Mouse (Mus musculus): ENCODE data around the gene Traf3ip1. TPM values are rescaled to one million over a fixed set of nuclear protein-coding genes. Genes with fewer than 3 reads are reported as not detected.
A peak's percentile ranks its signal among the peaks of the same experiment; 100 is the strongest.

Gene Traf3ip1
- polyA plus RNA-seq (2016; fragmentation: Nextera tagmentation; extraction: Ambion mirVana) = 12.4 and 14.1 TPM in 2 replicates

DNA sequence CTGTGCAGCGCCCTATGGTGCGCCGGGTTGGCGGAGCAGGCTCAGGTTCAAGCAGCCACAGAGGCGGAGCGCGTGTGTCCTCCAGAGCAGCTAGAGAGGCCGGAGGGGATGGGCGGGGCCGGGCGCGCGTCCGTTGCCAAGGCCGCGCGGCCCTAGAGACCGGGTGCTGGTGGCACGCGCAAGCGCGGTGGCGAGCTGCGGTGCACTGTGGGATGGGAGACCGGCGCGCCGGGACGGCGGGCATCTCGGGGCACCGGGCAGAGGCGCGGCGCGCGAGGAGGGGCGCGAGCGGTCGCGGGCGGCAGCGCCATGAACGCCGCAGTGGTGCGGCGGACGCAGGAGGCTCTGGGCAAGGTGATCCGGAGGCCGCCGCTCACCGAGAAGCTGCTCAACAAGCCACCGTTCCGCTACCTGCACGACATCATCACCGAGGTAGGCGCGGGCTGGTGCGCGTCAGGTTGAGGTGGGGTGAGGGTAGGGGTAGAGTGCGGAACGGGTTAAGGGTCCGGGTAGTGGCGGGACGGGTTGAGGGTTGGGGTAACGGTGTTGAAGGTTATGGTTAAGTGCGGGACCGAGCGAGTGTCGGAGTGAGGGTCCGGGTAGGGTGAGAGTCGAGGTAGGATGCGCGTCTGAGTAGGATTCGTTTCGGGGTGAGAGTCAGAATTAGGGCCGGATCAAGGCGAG, at the start of gene Traf3ip1:
Gene Traf3ip1 (plus strand): TSS at position 191 of the 684 bp plus-strand sequence.
- H3K4me2 ChIP-seq (replicated peaks) = peak within 1 kb of the TSS; percentile 79
- H3K9me3 ChIP-seq = no peaks in the 10 kb centered on the region
- peak within 1 kb of the TSS; percentile 81 for H3K9ac ChIP-seq
- peaks cover 3% of the 10 kb centered on the region; the same call in 1 of the 2 replicates for H3K36me3 ChIP-seq
- ATAC-seq (ENCODE audit: insufficient number of reproducible peaks, insufficient read depth, low FRiP score, low TSS enrichment) = peak; percentile 98
- WGBS = under 1% methylated on average over 77 of the region's 79 CpGs
- peak within 1 kb of the TSS; percentile 91 for H3K4me3 ChIP-seq
- H3K27ac ChIP-seq = no peak within 1 kb of the TSS
- no peaks in the 10 kb centered on the region for H3K27me3 ChIP-seq
- H3K4me1 ChIP-seq = peaks cover 17% of the 10 kb centered on the region

DNA sequence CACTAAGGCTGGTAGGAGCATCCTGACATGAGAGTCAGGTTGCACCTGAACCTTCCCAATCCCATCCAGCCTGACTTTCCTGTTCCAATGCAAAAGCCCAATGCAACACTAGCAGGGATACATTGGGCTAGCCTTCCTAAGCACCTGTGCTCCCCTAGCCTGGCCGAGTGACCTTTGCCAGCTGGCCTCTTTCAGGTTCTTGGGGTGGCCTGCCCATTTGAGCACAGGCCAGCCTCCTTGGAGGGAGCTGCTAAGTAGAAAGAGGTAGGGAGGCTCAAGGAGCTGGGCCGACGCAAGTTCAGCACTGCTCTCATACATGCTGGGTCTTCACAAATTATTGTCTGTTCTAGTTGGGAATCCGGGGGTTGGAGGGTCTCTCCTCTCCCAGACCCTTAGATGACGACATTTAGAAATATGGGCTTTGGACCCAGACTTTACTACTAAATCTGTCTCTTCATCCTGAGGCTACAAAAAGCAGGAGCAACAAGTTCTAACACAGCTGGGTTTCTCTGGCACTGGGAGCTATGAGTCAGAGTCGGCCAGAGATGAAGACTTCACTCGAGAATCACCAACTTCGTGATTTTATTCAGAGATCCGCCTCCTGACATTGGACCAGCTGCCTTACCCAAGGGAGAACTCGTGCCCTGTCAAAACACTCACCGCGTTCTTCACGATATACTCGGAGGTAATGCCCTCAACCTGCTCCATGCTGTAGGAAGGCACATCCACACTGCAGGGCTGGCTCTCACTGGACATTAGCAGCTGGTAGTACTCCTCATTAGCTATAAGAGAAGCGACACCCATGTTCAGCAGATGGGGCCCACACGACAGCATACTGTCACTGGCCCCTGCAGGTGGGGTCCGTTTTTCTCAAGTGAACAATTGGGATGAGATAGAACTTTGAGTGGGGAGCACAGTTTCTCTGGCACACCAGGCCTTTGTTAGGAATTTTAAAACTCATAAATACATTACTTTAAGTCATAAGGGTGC, 49.3 kb upstream of the Traf3ip1 start:
- Histone ChIP-seq H3K4me1 (no peaks in the 10 kb centered on the region), H3K4me2 (replicated peaks) (no peak overlapping the region), H3K36me3 (0 out of 2 replicates have a peak, but pooled peaks cover 4% of the 10 kb centered on the region), H3K4me3 (no peak overlapping the region), H3K9me3 (0 out of 2 replicates have a peak, but pooled peaks cover 6% of the 10 kb centered on the region), H3K27ac (no peak overlapping the region), H3K27me3 (no peaks in the 10 kb centered on the region), H3K9ac (no peak overlapping the region)
- 87% methylated on average over 17 of the region's 17 CpGs for WGBS
- no peak for ATAC-seq (ENCODE audit: insufficient number of reproducible peaks, insufficient read depth, low FRiP score, low TSS enrichment)

DNA sequence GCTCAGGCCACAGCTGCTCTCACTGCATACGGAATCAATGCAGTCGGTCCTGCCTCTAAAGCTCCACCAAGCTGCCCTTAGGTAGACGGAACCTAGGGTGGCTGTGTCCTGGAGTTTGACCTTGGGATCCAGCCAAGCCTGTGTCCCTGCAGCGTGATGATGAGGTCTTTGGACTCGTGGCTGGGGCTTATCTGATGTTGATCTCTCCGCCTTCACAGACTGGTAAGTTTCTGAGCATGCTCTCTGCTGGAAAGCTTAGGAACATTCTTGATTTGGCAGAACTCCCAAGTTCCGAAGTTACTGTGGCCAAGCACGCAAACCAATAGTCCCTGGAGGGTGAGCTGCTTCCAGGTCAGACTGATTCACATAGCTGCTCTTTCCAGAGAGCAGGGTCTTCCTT, 48.4 kb upstream of the Traf3ip1 start:
- Histone ChIP-seq H3K4me2 (replicated peaks) (no peak overlapping the region), H3K9me3 (0 out of 2 replicates have a peak, but pooled peaks cover 6% of the 10 kb centered on the region), H3K4me3 (no peak overlapping the region), H3K36me3 (0 out of 2 replicates have a peak, but pooled peaks cover 4% of the 10 kb centered on the region), H3K27me3 (no peaks in the 10 kb centered on the region), H3K4me1 (no peaks in the 10 kb centered on the region), H3K9ac (no peak overlapping the region), H3K27ac (no peak overlapping the region)
- 80% methylated on average over 8 of the region's 8 CpGs for WGBS
- no peak for ATAC-seq (ENCODE audit: insufficient number of reproducible peaks, insufficient read depth, low FRiP score, low TSS enrichment)

- 85% methylated on average over 4 of the region's 4 CpGs for WGBS
- no peak overlapping the region for H3K4me2 ChIP-seq (replicated peaks)
- 0 out of 2 replicates have a peak, but pooled peaks cover 4% of the 10 kb centered on the region for H3K36me3 ChIP-seq
- H3K27me3 ChIP-seq = no peaks in the 10 kb centered on the region
- H3K9ac ChIP-seq = no peak overlapping the region
- no peak overlapping the region for H3K4me3 ChIP-seq
- ATAC-seq (ENCODE audit: insufficient number of reproducible peaks, insufficient read depth, low FRiP score, low TSS enrichment) = no peak
- no peaks in the 10 kb centered on the region for H3K4me1 ChIP-seq
- no peak overlapping the region for H3K27ac ChIP-seq
- H3K9me3 ChIP-seq = 0 out of 2 replicates have a peak, but pooled peaks cover 6% of the 10 kb centered on the region
These were observed 47.9 kb upstream of the Traf3ip1 start for GRCm38 (mm10) chr1:91446511-91446910.

GRCm38 (mm10) chr1:91448688-91449087, 45.8 kb upstream of the Traf3ip1 start:
- ATAC-seq (ENCODE audit: insufficient number of reproducible peaks, insufficient read depth, low FRiP score, low TSS enrichment) = no peak

DNA sequence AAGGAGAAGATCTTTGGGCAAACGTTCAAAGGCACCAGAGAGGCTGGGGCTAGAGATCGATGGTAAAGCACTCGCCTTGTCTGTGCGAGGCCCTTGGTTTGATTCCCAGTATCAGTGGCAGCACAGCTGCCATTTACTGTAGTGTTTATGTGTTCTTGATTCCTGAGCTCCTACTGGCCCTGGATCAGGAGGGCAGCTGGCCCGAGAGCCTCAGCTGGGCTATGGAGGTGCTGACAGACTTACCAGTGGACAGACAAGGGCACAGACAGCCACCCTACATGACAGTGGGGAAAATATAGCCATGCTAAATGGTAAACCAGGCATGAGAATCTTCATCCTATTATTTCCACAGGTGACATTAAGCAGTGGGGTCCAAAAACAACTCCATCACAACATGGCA, 43.6 kb upstream of the Traf3ip1 start:
- Histone ChIP-seq H3K9ac (no peak overlapping the region), H3K27me3 (no peaks in the 10 kb centered on the region), H3K4me2 (replicated peaks) (no peak overlapping the region), H3K4me3 (no peak overlapping the region), H3K27ac (no peak overlapping the region), H3K9me3 (0 out of 2 replicates have a peak, but pooled peaks cover 6% of the 10 kb centered on the region), H3K4me1 (peaks cover 6% of the 10 kb centered on the region), H3K36me3 (0 out of 2 replicates have a peak, but pooled peaks cover 4% of the 10 kb centered on the region)
- no peak for ATAC-seq (ENCODE audit: insufficient number of reproducible peaks, insufficient read depth, low FRiP score, low TSS enrichment)
- WGBS = 89% methylated on average over 5 of the region's 5 CpGs

More at GRCm38 (mm10) chr1:91448688-91449087, 45.8 kb upstream of the Traf3ip1 start:
- Histone ChIP-seq H3K9me3 (0 out of 2 replicates have a peak, but pooled peaks cover 6% of the 10 kb centered on the region), H3K4me2 (replicated peaks) (no peak overlapping the region), H3K4me3 (no peak overlapping the region), H3K9ac (no peak overlapping the region), H3K27ac (no peak overlapping the region), H3K36me3 (0 out of 2 replicates have a peak, but pooled peaks cover 4% of the 10 kb centered on the region), H3K27me3 (no peaks in the 10 kb centered on the region), H3K4me1 (no peaks in the 10 kb centered on the region)
- WGBS = 92% methylated on average over 10 of the region's 10 CpGs

DNA sequence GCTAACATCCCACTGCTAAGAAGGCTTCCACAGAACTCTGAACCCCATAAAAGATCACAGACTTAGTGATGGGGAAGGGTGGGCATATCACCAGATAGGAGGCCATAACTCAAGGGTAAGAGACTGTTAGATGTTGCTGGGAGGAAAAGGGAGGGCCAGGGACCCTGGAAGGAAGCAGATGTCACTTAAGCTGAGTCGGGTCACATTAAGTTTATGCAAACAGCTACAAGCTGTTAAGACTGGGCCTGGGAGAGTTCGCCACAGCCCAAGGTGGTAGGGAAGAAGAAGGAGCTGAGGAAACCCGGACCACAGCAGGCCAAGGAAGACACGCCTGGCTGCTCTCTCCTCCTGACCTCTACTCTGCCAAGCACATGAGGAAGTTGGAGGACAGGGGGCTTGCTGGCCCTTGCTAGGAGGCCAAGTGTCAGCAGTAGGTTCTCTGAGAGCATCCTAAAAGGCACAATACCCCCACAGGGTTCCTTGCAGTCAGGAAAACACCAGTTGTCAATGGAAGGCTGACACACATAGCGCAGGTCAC, 42.8 kb upstream of the Traf3ip1 start:
- Histone ChIP-seq H3K4me3 (no peak overlapping the region), H3K9me3 (0 out of 2 replicates have a peak, but pooled peaks cover 6% of the 10 kb centered on the region), H3K4me2 (replicated peaks) (no peak overlapping the region), H3K9ac (no peak overlapping the region), H3K4me1 (peaks cover 13% of the 10 kb centered on the region), H3K27me3 (no peaks in the 10 kb centered on the region), H3K36me3 (0 out of 2 replicates have a peak, but pooled peaks cover 4% of the 10 kb centered on the region), H3K27ac (no peak overlapping the region)
- ATAC-seq (ENCODE audit: insufficient number of reproducible peaks, insufficient read depth, low FRiP score, low TSS enrichment) = no peak
- WGBS = 61% methylated on average over 5 of the region's 5 CpGs

DNA sequence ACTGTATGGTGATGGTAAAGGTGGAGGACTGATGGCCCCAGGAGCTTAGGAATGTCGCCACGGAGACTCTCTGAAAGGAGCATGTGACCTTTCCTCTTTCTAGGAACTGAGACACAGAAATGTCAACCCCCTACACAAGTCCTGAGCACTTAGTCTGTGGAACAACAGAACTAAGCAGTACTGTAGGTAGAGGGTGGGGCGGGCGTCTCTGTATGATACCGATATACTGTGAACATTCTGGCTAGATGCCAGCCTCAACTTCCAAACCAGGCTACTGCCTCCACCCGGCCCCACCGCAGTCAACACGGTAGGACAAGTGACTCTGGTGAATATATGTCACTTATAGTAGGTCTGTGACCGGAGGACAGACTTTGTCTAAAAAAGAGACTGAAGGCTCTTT, 40.5 kb upstream of the Traf3ip1 start:
- WGBS = 85% methylated on average over 9 of the region's 9 CpGs
- Histone ChIP-seq H3K27me3 (no peaks in the 10 kb centered on the region), H3K9ac (no peak overlapping the region), H3K36me3 (0 out of 2 replicates have a peak, but pooled peaks cover 4% of the 10 kb centered on the region), H3K4me2 (replicated peaks) (no peak overlapping the region), H3K4me1 (peaks cover 26% of the 10 kb centered on the region), H3K27ac (no peak overlapping the region), H3K4me3 (no peak overlapping the region), H3K9me3 (no peaks in the 10 kb centered on the region)
- no peak for ATAC-seq (ENCODE audit: insufficient number of reproducible peaks, insufficient read depth, low FRiP score, low TSS enrichment)

DNA sequence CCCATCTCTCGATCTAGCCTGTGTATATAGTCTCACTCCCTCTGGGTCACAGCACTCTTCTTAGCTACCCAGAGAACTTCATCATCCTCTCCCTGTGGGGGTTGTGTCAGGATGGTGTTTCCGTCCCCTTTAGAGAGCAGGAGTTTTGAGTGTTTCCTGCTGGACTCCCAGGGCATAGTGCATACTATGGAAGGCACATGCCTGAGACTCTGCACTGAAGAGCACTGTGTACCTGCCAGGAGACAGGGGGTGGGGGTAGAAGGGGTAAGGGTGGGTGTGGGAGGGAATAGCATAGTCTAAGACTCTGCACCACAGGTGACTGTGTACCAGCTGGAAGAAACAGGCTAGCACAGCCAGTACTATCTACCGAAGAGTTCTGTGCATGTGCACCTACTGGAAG, 40.1 kb upstream of the Traf3ip1 start:
- Histone ChIP-seq H3K36me3 (0 out of 2 replicates have a peak, but pooled peaks cover 1% of the 10 kb centered on the region), H3K4me2 (replicated peaks) (no peak overlapping the region), H3K4me3 (no peak overlapping the region), H3K27me3 (no peaks in the 10 kb centered on the region), H3K4me1 (peaks cover 26% of the 10 kb centered on the region), H3K27ac (no peak overlapping the region), H3K9ac (no peak overlapping the region), H3K9me3 (no peaks in the 10 kb centered on the region)
- WGBS = 79% methylated on average over 3 of the region's 3 CpGs
- ATAC-seq (ENCODE audit: insufficient number of reproducible peaks, insufficient read depth, low FRiP score, low TSS enrichment) = no peak

- Histone ChIP-seq H3K36me3 (no peaks in the 10 kb centered on the region), H3K4me2 (replicated peaks) (no peak overlapping the region), H3K27ac (no peak overlapping the region), H3K4me1 (peaks cover 29% of the 10 kb centered on the region), H3K27me3 (no peaks in the 10 kb centered on the region), H3K9ac (no peak overlapping the region), H3K4me3 (no peak overlapping the region), H3K9me3 (no peaks in the 10 kb centered on the region)
- ATAC-seq (ENCODE audit: insufficient number of reproducible peaks, insufficient read depth, low FRiP score, low TSS enrichment) = no peak
- WGBS = 93% methylated on average over 3 of the region's 3 CpGs
These were observed 39.5 kb upstream of the Traf3ip1 start for GRCm38 (mm10) chr1:91454927-91455326.

GRCm38 (mm10) chr1:91455661-91456161, 38.7 kb upstream of the Traf3ip1 start:
- H3K9me3 ChIP-seq = no peaks in the 10 kb centered on the region
- no peaks in the 10 kb centered on the region for H3K36me3 ChIP-seq
- H3K27ac ChIP-seq = no peak overlapping the region
- H3K9ac ChIP-seq = no peak overlapping the region
- no peak overlapping the region for H3K4me3 ChIP-seq
- WGBS = 29% methylated on average over 7 of the region's 7 CpGs
- no peak for ATAC-seq (ENCODE audit: insufficient number of reproducible peaks, insufficient read depth, low FRiP score, low TSS enrichment)
- peaks cover 32% of the 10 kb centered on the region for H3K4me1 ChIP-seq
- H3K27me3 ChIP-seq = no peaks in the 10 kb centered on the region
- no peak overlapping the region for H3K4me2 ChIP-seq (replicated peaks)

All from embryonic facial prominence, embryonic 12.5 days (tissue).